Mouse (Mus musculus) intestine, embryonic 14.5 days (tissue): ENCODE data around the gene Reep6. TPM values are rescaled to one million over a fixed set of nuclear protein-coding genes. Genes with fewer than 3 reads are reported as not detected.

Experiments used
- ATAC-seq: fragments of 200-750 bp; cut with Nextera tagmentation; replicated peaks from 2 replicates; pipeline ENCODE4 v1.8.0; 2017; ENCODE audit warnings: low read depth, moderate number of reproducible peaks, moderate TSS enrichment, moderate library complexity; ENCODE audit not compliant: low FRiP score, low TSS enrichment
- DNase-seq: peaks from one replicate; pipeline ENCODE4 v3.0.0-alpha.2; 2018; ENCODE audit warnings: low spot score
- H3K27ac ChIP-seq: fragments of 300-500 bp; sonication (generic); 2 replicates; pipeline ENCODE4 v1.5.1; 2014; ENCODE audit warnings: low read depth, mild to moderate bottlenecking, control low read depth
- H3K27me3 ChIP-seq: fragments of 300-500 bp; sonication (generic); replicated peaks from 2 replicates; pipeline ENCODE4 v1.6.1; 2014; ENCODE audit warnings: low read length, control low read depth; ENCODE audit not compliant: control insufficient read depth, insufficient read depth
- H3K36me3 ChIP-seq: fragments of 300-500 bp; sonication (generic); 2 replicates; pipeline ENCODE4 v1.6.1; 2014; ENCODE audit warnings: low read length, control low read depth; ENCODE audit not compliant: control insufficient read depth, insufficient read depth
- H3K4me1 ChIP-seq: fragments of 300-500 bp; sonication (generic); replicated peaks from 2 replicates; pipeline ENCODE4 v1.6.1; 2014; ENCODE audit warnings: low read length, control low read depth, mixed read lengths; ENCODE audit not compliant: control insufficient read depth, insufficient read depth
- H3K4me2 ChIP-seq: fragments of 300-500 bp; sonication (generic); 2 replicates; pipeline ENCODE4 v1.6.1; 2014; ENCODE audit warnings: low read length
- H3K4me3 ChIP-seq: fragments of 300-500 bp; sonication (generic); 2 replicates; pipeline ENCODE4 v1.5.1; 2014; ENCODE audit warnings: low read depth, low read length, control low read depth, mixed read lengths
- H3K9ac ChIP-seq: fragments of 300-500 bp; sonication (generic); 2 replicates; pipeline ENCODE4 v1.6.1; 2014; ENCODE audit warnings: mild to moderate bottlenecking, low read length
- H3K9me3 ChIP-seq: fragments of 300-500 bp; sonication (generic); 2 replicates; pipeline ENCODE4 v1.6.1; 2016; ENCODE audit warnings: low read length, control low read depth; ENCODE audit not compliant: control insufficient read depth
- WGBS: fragments of 180-500 bp; shearing (Covaris S2); extraction: QIAGEN DNeasy Blood & Tissue Kit; methylation state at CpG from one replicate; pipeline ENCODE4 v1.1.7; 2014; 5-methylcytosine and 5-hydroxymethylcytosine counted together
- microRNA-seq: library from miRNA; unstranded; fragments of <30 nt; microRNA quantifications from one replicate; pipeline ENCODE4, GENCODE M21; 2016
- polyA plus RNA-seq: library from polyadenylated mRNA; unstranded; fragments of >200 nt; fragmentation: Nextera tagmentation; extraction: Ambion mirVana; gene quantifications from 2 replicates; pipeline ENCODE4 v1.2.1, GENCODE M21; 2014

Gene Reep6
- polyA plus RNA-seq, 1 experiment from 2014 or later, result 58.1 TPM

DNA sequence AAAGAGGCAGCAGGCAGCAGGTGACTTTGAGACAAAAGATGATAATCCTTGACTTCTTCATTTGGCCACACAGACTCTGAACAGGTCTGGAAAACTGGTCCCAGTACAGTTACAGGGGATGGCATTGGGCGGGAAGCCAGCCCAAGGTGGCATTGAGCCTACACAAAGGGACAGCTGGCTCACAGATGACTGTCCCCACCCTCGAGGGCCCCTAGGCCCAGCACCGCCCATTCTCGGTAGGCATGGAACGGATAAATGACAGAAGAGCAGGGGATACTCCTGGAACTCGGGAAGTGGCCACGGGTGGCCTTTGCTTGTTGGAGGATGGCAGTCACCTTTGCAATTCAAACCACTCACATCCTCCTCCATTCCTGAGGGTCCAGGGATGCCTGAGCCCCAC is 55.6 kb downstream of the Reep6 start:
- 22% methylated on average over 7 of the region's 7 CpGs for WGBS
- H3K36me3 ChIP-seq, result peaks cover 37% of the 10 kb centered on the region

More for the DNA sequence above, 55.6 kb downstream of the Reep6 start:
- H3K4me3 ChIP-seq, result peak overlapping the region; percentile 81
- no peaks in the 10 kb centered on the region for H3K27me3 ChIP-seq
- ATAC-seq (no peak), DNase-seq (no peak)
- H3K9me3 ChIP-seq, result no peaks in the 10 kb centered on the region
- peak overlapping the region; percentile 65 for H3K9ac ChIP-seq
- H3K27ac ChIP-seq, result peak overlapping the region; percentile 80; the same call in 1 of the 2 replicates
- peaks cover 31% of the 10 kb centered on the region for H3K4me1 ChIP-seq
- H3K4me2 ChIP-seq, result peak overlapping the region; percentile 74

Small RNA genes within 50 kb of the gene (microRNA-seq; reads per million reads assigned to microRNA genes)
- not detected for gene Gm22721

Other genes with a start within 250 kb of the Reep6 start
- gene Sbno2, start 224.4 kb upstream of the Reep6 start, polyA plus RNA-seq, result 14.1 TPM in 2 replicates
- 27.0 and 27.5 TPM in 2 replicates for gene Stk11, start 214.2 kb upstream of the Reep6 start, polyA plus RNA-seq
- 590 and 627 TPM in 2 replicates for gene Atp5d, start 191.3 kb upstream of the Reep6 start, polyA plus RNA-seq
- gene Cbarp, start 189.1 kb upstream of the Reep6 start, polyA plus RNA-seq, result 7.1 and 8.5 TPM in 2 replicates
- gene Midn, start 181.7 kb upstream of the Reep6 start, polyA plus RNA-seq, result 25.5 and 28.9 TPM in 2 replicates
- 76.4 and 81.6 TPM in 2 replicates for gene Cirbp, start 164.0 kb upstream of the Reep6 start, polyA plus RNA-seq
- 15.8 and 16.7 TPM in 2 replicates for gene 1600002K03Rik, start 157.0 kb upstream of the Reep6 start, polyA plus RNA-seq
- 10.2 and 12.2 TPM in 2 replicates for gene Efna2, start 150.5 kb upstream of the Reep6 start, polyA plus RNA-seq
- 61.3 and 66.5 TPM in 2 replicates for gene Mum1, start 103.5 kb upstream of the Reep6 start, polyA plus RNA-seq
- gene Ndufs7, start 80.8 kb upstream of the Reep6 start, polyA plus RNA-seq, result 453 and 498 TPM in 2 replicates
- gene Gamt, start 68.9 kb upstream of the Reep6 start, polyA plus RNA-seq, result 34.1 and 61.2 TPM in 2 replicates
- gene Dazap1, start 68.5 kb upstream of the Reep6 start, polyA plus RNA-seq, result 42.3 and 45.7 TPM in 2 replicates
- gene Rps15, start 37.5 kb upstream of the Reep6 start, polyA plus RNA-seq, result 1,236 and 1,315 TPM in 2 replicates
- 7.8 and 9.1 TPM in 2 replicates for gene Apc2, start 34.0 kb upstream of the Reep6 start, polyA plus RNA-seq
- gene 2310011J03Rik, start 9.4 kb upstream of the Reep6 start, polyA plus RNA-seq, result 43.4 and 45.2 TPM in 2 replicates
- 6.8 and 7.3 TPM in 2 replicates for gene Pcsk4, start 455 bp upstream of the Reep6 start, polyA plus RNA-seq
- 8.1 and 8.7 TPM in 2 replicates for gene Adamtsl5, start 18.5 kb downstream of the Reep6 start, polyA plus RNA-seq
- gene Plk5, start 26.5 kb downstream of the Reep6 start, polyA plus RNA-seq, result 0.22 and 0.32 TPM in 2 replicates
- 5.3 and 6.7 TPM in 2 replicates for gene Mex3d, start 57.7 kb downstream of the Reep6 start, polyA plus RNA-seq
- 203 and 206 TPM in 2 replicates for gene Mbd3, start 69.6 kb downstream of the Reep6 start, polyA plus RNA-seq
- gene Uqcr11, start 76.9 kb downstream of the Reep6 start, polyA plus RNA-seq, result 941 and 1,108 TPM in 2 replicates
- 106 and 114 TPM in 2 replicates for gene Tcf3, start 103.7 kb downstream of the Reep6 start, polyA plus RNA-seq
- 0.04 and 0.09 TPM in 2 replicates for gene Onecut3, start 164.9 kb downstream of the Reep6 start, polyA plus RNA-seq
- gene Atp8b3, start 209.2 kb downstream of the Reep6 start, polyA plus RNA-seq, result 0.18 and 0.32 TPM in 2 replicates
- gene Rexo1, start 231.6 kb downstream of the Reep6 start, polyA plus RNA-seq, result 28.9 and 31.5 TPM in 2 replicates
- 9.7 and 12.1 TPM in 2 replicates for gene Klf16, start 247.4 kb downstream of the Reep6 start, polyA plus RNA-seq